ENCODE assay signal across 8 mouse cellular contexts in genomic region chr5:118326837-118327541, GRCm38 (mm10).
DNase-seq lines count a peak whose midpoint lies in the region; ATAC-seq and TF ChIP-seq lines count a peak whose summit lies in the region.

No protein-coding gene starts in this region.

- H3K4me1 ChIP-seq in embryonic facial prominence, embryonic 15.5 days: peaks cover 28% of the 10 kb centered on the region
- H3K4me1 ChIP-seq in small intestine, adult 2 months (ENCODE audit: control insufficient read depth, insufficient read depth, insufficient read length, low read length): peaks cover 9% of the 10 kb centered on the region

- no peaks in the 10 kb centered on the region for H3K36me3 ChIP-seq in embryonic facial prominence, embryonic 15.5 days
- H3K36me3 ChIP-seq in small intestine, adult 2 months (ENCODE audit: control insufficient read depth, insufficient read depth, low read length): no peaks in the 10 kb centered on the region

- H3K27me3 ChIP-seq in embryonic facial prominence, embryonic 15.5 days: no peaks in the 10 kb centered on the region
- peaks cover 6% of the 10 kb centered on the region; the same call in 1 of the 2 replicates for H3K27me3 ChIP-seq in small intestine, adult 2 months (ENCODE audit: control insufficient read depth, insufficient read depth, low read length)

- peak overlapping the region; percentile 27 for H3K4me3 ChIP-seq in embryonic facial prominence, embryonic 15.5 days (replicated peaks)
- peak overlapping the region; percentile 61 for H3K4me3 ChIP-seq in small intestine, adult 2 months (ENCODE audit: low read depth, low read length)

- H3K9ac ChIP-seq in embryonic facial prominence, embryonic 15.5 days: no peak overlapping the region

- TF ChIP-seq CTCF in small intestine, adult 2 months (IDR thresholded peaks at IDR 0.05; ENCODE audit: extremely low read depth, insufficient read length, insufficient replicate concordance, low read depth, low read length): no peak

- peak; percentile 83 for DNase-seq in 3T3-L1 (ENCODE audit: low read depth, low spot score)
- peak; percentile 89 for DNase-seq in R1 (ENCODE audit: low read depth, low spot score)
- peak; percentile 48 for DNase-seq in heart, postnatal 4 days
- DNase-seq in layer of hippocampus, postnatal 25 days (ENCODE audit: extremely low spot score in 1 of 2, low spot score in 1 of 2): peak; percentile 35 to 43
- no peak for DNase-seq in testis, postnatal 14 days (ENCODE audit: low spot score)

- 0 out of 2 replicates have a peak, but pooled peaks have one; percentile 27 for ATAC-seq in embryonic facial prominence, embryonic 15.5 days (ENCODE audit: insufficient number of reproducible peaks, low FRiP score, low TSS enrichment, low read depth)
- ATAC-seq in megakaryocyte, adult 5-6 weeks (ENCODE audit: poor library complexity, severe bottlenecking): peak; percentile 70

- H3K9me3 ChIP-seq in embryonic facial prominence, embryonic 15.5 days (replicated peaks): no peaks in the 10 kb centered on the region

- H3K27ac ChIP-seq in embryonic facial prominence, embryonic 15.5 days (replicated peaks): peak overlapping the region; percentile 44
- H3K27ac ChIP-seq in small intestine, adult 2 months (ENCODE audit: insufficient read depth, low read depth, low read length): no peak overlapping the region

- under 1% methylated on average over 18 of the region's 18 CpGs for WGBS in embryonic facial prominence, embryonic 15.5 days
- WGBS in small intestine, adult 2 months: under 1% methylated on average over 18 of the region's 18 CpGs

- no peak for TF ChIP-seq POLR2A in small intestine, adult 2 months (IDR thresholded peaks at IDR 0.05; ENCODE audit: low read depth, low read length)

- peak overlapping the region; percentile 55 for H3K4me2 ChIP-seq in embryonic facial prominence, embryonic 15.5 days (replicated peaks)
